In the genomic region with DNA sequence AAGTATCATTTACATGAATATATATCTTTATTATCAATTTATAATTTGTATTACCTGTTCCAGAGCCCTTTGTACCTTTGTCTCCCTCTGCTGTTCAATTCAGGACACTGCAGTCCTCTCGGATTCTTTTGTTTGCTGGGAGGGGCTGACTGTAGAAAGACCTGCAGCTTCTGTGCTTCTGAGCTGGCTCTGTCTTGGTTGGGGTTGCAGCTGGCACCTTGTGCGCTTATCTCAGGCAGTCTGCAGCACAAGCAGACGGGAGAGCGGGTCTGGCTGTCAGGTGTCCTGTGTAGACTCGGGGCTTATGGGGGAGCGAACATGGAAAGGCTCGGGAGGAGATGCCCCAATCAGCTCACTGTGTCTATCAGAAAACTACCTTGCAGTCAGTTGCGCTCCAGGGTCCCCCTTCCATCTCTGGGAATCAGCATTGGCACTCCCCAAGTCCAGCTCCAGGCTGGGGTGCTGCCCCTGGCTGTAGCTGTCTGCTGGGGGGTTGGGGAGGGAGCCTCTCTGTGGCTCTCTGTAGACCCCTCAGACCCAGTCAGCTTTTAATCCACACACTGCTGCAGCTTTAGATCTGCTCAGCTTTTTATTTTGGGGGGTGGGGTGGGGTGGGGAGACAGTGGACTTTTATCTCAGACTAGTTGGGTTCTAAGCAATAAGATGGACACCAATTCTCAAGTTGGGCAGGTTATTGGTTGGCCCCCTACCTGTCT, we compare ENCODE assay signal across 9 mouse cellular contexts. TPM values are rescaled to one million over a fixed set of nuclear protein-coding genes. Genes with fewer than 3 reads are reported as not detected.
DNase-seq lines count a peak whose midpoint lies in the region; ATAC-seq and TF ChIP-seq lines count a peak whose summit lies in the region.
"Had no signal": no experiment of that assay in that cellular context is flagged by ENCODE, and none has a peak within 500 bp of the region (broad histone marks: within the 10 kb centered on the region; RNA-seq: fewer than 3 reads in every experiment).

No protein-coding gene starts in this region.

- H3K4me3 ChIP-seq in kidney, adult 2 months (ENCODE audit: insufficient read depth, low read depth, low read length), result no peak overlapping the region
- peak overlapping the region; percentile 22; the same call in 1 of the 2 replicates for H3K4me3 ChIP-seq in limb, embryonic 14.5 days (replicated peaks; ENCODE audit: low read length)

- no peaks in the 10 kb centered on the region for H3K9me3 ChIP-seq in limb, embryonic 14.5 days (ENCODE audit: control insufficient read depth, low read length)

- TF ChIP-seq POLR2A in kidney, adult 2 months (IDR thresholded peaks at IDR 0.05; ENCODE audit: low read depth, low read length), result no peak
- TF ChIP-seq POLR2A in limb, embryonic 14.5 days (IDR thresholded peaks at IDR 0.05; ENCODE audit: borderline replicate concordance, extremely low read depth, insufficient read depth, insufficient read length), result no peak

- peak overlapping the region; percentile 48 for H3K4me2 ChIP-seq in limb, embryonic 14.5 days (replicated peaks; ENCODE audit: low read depth, low read length, severe bottlenecking)

- H3K9ac ChIP-seq in limb, embryonic 14.5 days (ENCODE audit: low read depth, low read length, severe bottlenecking), result peak overlapping the region; percentile 51; the same call in 1 of the 2 replicates

- TF ChIP-seq CTCF in kidney, adult 2 months (conservative IDR thresholded peaks at IDR 0.05; ENCODE audit: insufficient read depth, insufficient read length, low read depth, low read length), result peak; percentile 47

- H3K27ac ChIP-seq in kidney, adult 2 months (ENCODE audit: insufficient read depth, low read depth, low read length), result no peak overlapping the region
- H3K27ac ChIP-seq in limb, embryonic 14.5 days (replicated peaks; ENCODE audit: low read depth, low read length), result no peak overlapping the region

- H3K36me3 ChIP-seq in kidney, adult 2 months (ENCODE audit: control insufficient read depth, insufficient read depth, low read length), result no peaks in the 10 kb centered on the region
- no peaks in the 10 kb centered on the region for H3K36me3 ChIP-seq in limb, embryonic 14.5 days (ENCODE audit: control insufficient read depth, insufficient read depth, low read length)

- H3K27me3 ChIP-seq in kidney, adult 2 months (replicated peaks; ENCODE audit: control insufficient read depth, insufficient read depth, low read length), result no peaks in the 10 kb centered on the region
- no peaks in the 10 kb centered on the region for H3K27me3 ChIP-seq in limb, embryonic 14.5 days (ENCODE audit: control insufficient read depth, insufficient read depth, low read length)

- no peak for ATAC-seq in limb, embryonic 14.5 days (ENCODE audit: low FRiP score, low read depth)

- no peaks in the 10 kb centered on the region for H3K4me1 ChIP-seq in kidney, adult 2 months (ENCODE audit: control insufficient read depth, insufficient read depth, low read length)
- H3K4me1 ChIP-seq in limb, embryonic 14.5 days (ENCODE audit: control insufficient read depth, insufficient read depth, low read length), result no peaks in the 10 kb centered on the region; the same call in 1 of the 2 replicates

- 19% methylated on average over 8 of the region's 8 CpGs for WGBS in kidney, adult 2 months
- WGBS in limb, embryonic 14.5 days, result 16% methylated on average over 8 of the region's 8 CpGs

- DNase-seq in A20 (ENCODE audit: low read depth, low spot score), result peak; percentile 43
- DNase-seq in R1 (ENCODE audit: low read depth, low spot score), result peak; percentile 55
- peak; percentile 9 to 42 for DNase-seq in cerebellum, postnatal 36 days
- DNase-seq in gastrocnemius, postnatal 25 days, result peak; percentile 12
- peak; percentile 34 for DNase-seq in kidney, adult 2 months
- peak; percentile 49 for DNase-seq in limb, embryonic 14.5 days (ENCODE audit: low spot score)
- peak; percentile 55 for DNase-seq in naive thymus-derived CD4-positive, alpha-beta T cell, adult 2 months (ENCODE audit: low read depth)
- DNase-seq in thymus, postnatal 0 days (ENCODE audit: low spot score), result peak; percentile 65

RNA-seq across cellular contexts. Expression of a gene that starts 28.2 kb away (rescaled TPM):
- not detected for total RNA-seq in gastrocnemius, postnatal 25 days (2021)
- polyA plus RNA-seq in kidney, adult 2 months (2012; rRNA removed), result 0.68 and 0.88 TPM in 2 replicates
- polyA plus RNA-seq in limb, embryonic 14.5 days (2012; rRNA removed), result not detected in 2 replicates
- polyA plus RNA-seq in limb, embryonic 14.5 days (2014; fragmentation: Nextera tagmentation; extraction: Ambion mirVana), result not detected in 2 replicates
- 1.5 and 2.3 TPM in 2 replicates for polyA plus RNA-seq in thymus, postnatal 0 days (2015; fragmentation: Nextera tagmentation; extraction: Ambion mirVana)
- polyA plus RNA-seq: gonadal fat pad, adult 2 months had no signal

RNA-seq across cellular contexts. Expression of a gene that starts 45.2 kb away (rescaled TPM):
- under 1 TPM in 1 of 2 experiments, not detected in 1; 0.08 TPM for total RNA-seq in gastrocnemius, postnatal 25 days (2021)
- polyA plus RNA-seq in kidney, adult 2 months (2012; rRNA removed), result 0.03 TPM in 1 of 2 replicates, not detected in the other
- polyA plus RNA-seq in limb, embryonic 14.5 days (2012; rRNA removed), result 1.4 and 2.8 TPM in 2 replicates
- polyA plus RNA-seq in limb, embryonic 14.5 days (2014; fragmentation: Nextera tagmentation; extraction: Ambion mirVana), result 0.19 and 0.41 TPM in 2 replicates
- 0.08 TPM in 1 of 2 replicates, not detected in the other for polyA plus RNA-seq in thymus, postnatal 0 days (2015; fragmentation: Nextera tagmentation; extraction: Ambion mirVana)
- polyA plus RNA-seq: gonadal fat pad, adult 2 months had no signal

RNA-seq across cellular contexts. Expression of a gene that starts 48.3 kb away (rescaled TPM):
- 100 to 1,000 TPM; 251 to 313 TPM for total RNA-seq in gastrocnemius, postnatal 25 days (2021)
- polyA plus RNA-seq in kidney, adult 2 months (2012; rRNA removed), result 26.9 and 36.9 TPM in 2 replicates
- polyA plus RNA-seq in limb, embryonic 14.5 days (2012; rRNA removed), result 4,240 and 5,416 TPM in 2 replicates
- polyA plus RNA-seq in limb, embryonic 14.5 days (2014; fragmentation: Nextera tagmentation; extraction: Ambion mirVana), result 1,472 and 1,504 TPM in 2 replicates
- polyA plus RNA-seq in thymus, postnatal 0 days (2015; fragmentation: Nextera tagmentation; extraction: Ambion mirVana), result 53.2 and 64.1 TPM in 2 replicates

Comparison
In these comparisons a context has a peak if more than half of its experiments do, and no peak if none do; other contexts are left out.
1. DNase-seq: peak in every context shown above with its lines; median percentile 65 in thymus, postnatal 0 days; 55 in R1; 55 in naive thymus-derived CD4-positive, alpha-beta T cell, adult 2 months; 49 in limb, embryonic 14.5 days; 43 in A20; 34 in kidney, adult 2 months; 26 in cerebellum, postnatal 36 days; 12 in gastrocnemius, postnatal 25 days.
2. RNA of a gene that starts 48.3 kb away (polyA plus RNA-seq): 1,472 to 5,416 TPM in limb, embryonic 14.5 days; 53.2 to 64.1 TPM in thymus, postnatal 0 days and 26.9 to 36.9 TPM in kidney, adult 2 months; every median in the first group is over 10 times any median in the second.